Mouse (Mus musculus) left cerebral cortex, adult 2 months (tissue): ENCODE data around the gene Gapdh. TPM values are rescaled to one million over a fixed set of nuclear protein-coding genes. Genes with fewer than 3 reads are reported as not detected.
A peak's percentile ranks its signal among the peaks of the same experiment; 100 is the strongest.
"Not testable (repeated sequence)": the region's sequence is repeated elsewhere in the genome, so short reads cannot be mapped to it uniquely, and the experiment has no call there.

Experiments used
- DNase-seq, 2 experiments: peaks; one replicate each; pipeline ENCODE4 v3.0.0; 2021 to 2022; ENCODE audit warnings: low spot score in 2 of 2, mixed read lengths in 1 of 2; ENCODE audit errors: extremely low spot score in 1 of 2
- H3K27ac ChIP-seq: fragments of 200-600 bp; 2 replicates; pipeline ENCODE4 v1.8.1; 2022
- H3K4me3 ChIP-seq: fragments of 200-600 bp; 2 replicates; pipeline ENCODE4 v1.8.1; 2022
- CTCF ChIP-seq: fragments of 200-600 bp; IDR thresholded peaks from 2 replicates; pipeline ENCODE4 v1.8.1; 2022; ENCODE audit warnings: antibody characterized with exemption, mild to moderate bottlenecking, moderate library complexity
- intact Hi-C: fragments of 180-260 bp; cut with DNase I; formaldehyde crosslinking; loops from one replicate; pipeline ENCODE4 v1.15.1; 2025
- total RNA-seq, 2 experiments: library from RNA; stranded (reverse); gene quantifications; 2 replicates each; pipeline ENCODE4 v1.2.3; 2021

Gene Gapdh
- total RNA-seq, 2 experiments from 2014 or later, result 2,312 to 2,314 TPM

- DNase-seq, result peak; percentile 43 to 54
- TF ChIP-seq CTCF, result no peak
- peak overlapping the region; percentile 99 for H3K27ac ChIP-seq
- peak overlapping the region; percentile 73 for H3K4me3 ChIP-seq
- intact Hi-C loops, result loop anchor here (2.0 to 5.0 kb wide), 2 partner anchors 24 to 70 kb away; partner anchors contain the start of genes Chd4, Mrpl51 and Ncapd2
These were observed 789 bp upstream of the Gapdh start for GRCm38 (mm10) chr6:125166861-125167650.

DNA sequence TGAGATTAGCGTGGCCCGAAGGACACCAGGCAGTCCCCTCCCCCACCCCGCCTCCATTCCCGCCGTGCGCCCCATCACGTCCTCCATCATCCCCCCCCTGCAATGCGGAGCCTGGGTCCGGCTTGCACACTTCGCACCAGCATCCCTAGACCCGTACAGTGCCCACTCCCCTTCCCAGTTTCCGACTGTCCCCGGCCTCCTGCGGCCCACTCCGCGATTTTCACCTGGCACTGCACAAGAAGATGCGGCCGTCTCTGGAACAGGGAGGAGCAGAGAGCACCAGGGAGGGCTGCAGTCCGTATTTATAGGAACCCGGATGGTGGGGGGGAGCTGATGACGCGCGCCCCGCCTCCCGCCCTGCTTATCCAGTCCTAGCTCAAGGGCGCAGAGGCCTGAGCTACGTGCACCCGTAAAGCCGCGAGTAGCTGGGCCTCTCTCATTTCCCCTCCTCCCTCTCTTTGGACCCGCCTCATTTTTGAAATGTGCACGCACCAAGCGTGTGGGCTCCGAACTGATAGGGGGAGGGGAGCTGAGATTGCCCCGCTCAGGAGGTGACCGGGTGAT lies 857 bp downstream of the Gapdh start:
- TF ChIP-seq CTCF, result no peak
- Histone ChIP-seq H3K4me3 (peak overlapping the region; percentile 73), H3K27ac (peak overlapping the region; percentile 99)
- DNase-seq, result peak; percentile 96 to 97
- intact Hi-C loops, result loop anchor here (1.0 to 5.0 kb wide), 3 partner anchors 17 to 68 kb away; partner anchors contain the start of genes Chd4 and Vamp1

DNA sequence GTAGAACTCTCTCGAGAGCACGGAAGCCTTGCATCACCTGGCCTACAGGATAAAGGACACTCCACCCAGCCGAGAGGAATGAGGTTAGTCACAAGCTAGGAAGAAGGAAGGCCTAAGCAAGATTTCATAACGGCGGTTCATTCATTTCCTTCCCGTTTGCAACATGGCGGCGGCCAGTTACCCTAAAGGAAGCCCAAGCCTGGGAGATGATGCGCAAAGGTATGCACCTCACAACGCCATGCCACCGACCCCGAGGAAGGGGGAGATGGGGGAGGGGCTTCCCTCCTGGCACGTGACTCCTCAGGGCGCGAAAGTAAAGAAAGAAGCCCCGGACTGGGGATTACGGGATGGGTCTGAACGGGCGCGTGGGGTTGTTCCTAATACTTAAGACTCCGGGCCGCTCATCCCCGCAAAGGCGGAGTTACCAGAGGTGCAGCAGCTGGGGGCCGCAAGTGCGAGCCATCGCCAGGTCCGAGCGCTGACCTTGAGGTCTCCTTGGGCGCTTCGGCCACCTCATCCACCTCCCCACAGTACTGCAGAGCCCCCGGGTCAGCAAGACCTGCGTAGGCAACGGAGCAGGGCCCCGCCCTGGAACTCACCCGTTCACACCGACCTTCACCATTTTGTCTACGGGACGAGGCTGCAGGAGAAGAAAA lies 1.5 kb downstream of the Gapdh start:
- H3K4me3 ChIP-seq, result peak overlapping the region; percentile 73
- intact Hi-C loops, result loop anchor here (1.0 to 5.0 kb wide), 3 partner anchors 16 to 67 kb away; partner anchors contain the start of genes Chd4 and Vamp1
- peak; percentile 58 to 62 for DNase-seq
- peak overlapping the region; percentile 99 for H3K27ac ChIP-seq
- TF ChIP-seq CTCF, result no peak

DNA sequence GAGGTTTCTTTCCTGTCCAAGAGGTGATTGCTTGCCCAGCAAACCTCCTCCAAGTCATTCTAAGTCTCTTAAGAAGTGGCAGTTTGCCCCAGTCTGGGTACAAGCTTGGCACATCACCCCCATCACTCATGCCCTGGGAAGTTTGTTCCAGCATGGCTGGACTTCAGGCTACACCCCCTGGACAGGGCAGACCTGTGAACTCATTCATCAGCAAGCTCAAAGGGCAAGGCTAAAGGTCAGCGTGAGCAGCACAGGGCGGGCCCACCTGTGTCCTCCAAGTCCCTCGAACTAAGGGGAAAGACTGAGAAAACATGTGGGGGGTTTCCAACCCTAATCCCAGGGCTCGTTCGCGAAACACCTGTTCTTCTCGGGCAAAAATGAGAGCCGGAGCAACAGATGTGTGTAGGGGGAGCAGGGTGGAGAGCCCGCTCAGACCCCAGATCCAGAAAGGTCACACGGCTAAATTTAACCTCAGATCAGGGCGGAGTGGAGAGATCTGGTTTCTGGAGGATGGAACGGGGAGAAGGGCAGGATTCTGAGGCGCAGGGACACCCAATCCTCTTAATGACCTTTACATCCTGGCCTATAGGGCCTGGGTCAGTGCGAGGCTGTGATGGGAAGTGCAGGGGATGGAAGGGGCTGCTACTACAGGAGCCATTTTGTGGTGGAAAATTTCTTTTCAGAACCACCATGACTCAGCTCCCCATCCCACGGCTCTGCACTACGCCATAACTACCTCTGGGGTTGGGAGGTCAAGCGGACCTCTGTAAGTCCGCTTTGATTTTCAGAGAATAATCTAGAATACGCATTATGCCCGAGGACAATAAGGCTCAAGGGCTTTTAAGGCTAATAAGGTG lies 2.2 kb downstream of the Gapdh start:
- TF ChIP-seq CTCF, result no peak
- DNase-seq, result peak in 1 of 2 experiments; percentile 44
- Histone ChIP-seq H3K4me3 (peak overlapping the region; percentile 73), H3K27ac (peak overlapping the region; percentile 99)
- intact Hi-C loops, result no loop called here

DNA sequence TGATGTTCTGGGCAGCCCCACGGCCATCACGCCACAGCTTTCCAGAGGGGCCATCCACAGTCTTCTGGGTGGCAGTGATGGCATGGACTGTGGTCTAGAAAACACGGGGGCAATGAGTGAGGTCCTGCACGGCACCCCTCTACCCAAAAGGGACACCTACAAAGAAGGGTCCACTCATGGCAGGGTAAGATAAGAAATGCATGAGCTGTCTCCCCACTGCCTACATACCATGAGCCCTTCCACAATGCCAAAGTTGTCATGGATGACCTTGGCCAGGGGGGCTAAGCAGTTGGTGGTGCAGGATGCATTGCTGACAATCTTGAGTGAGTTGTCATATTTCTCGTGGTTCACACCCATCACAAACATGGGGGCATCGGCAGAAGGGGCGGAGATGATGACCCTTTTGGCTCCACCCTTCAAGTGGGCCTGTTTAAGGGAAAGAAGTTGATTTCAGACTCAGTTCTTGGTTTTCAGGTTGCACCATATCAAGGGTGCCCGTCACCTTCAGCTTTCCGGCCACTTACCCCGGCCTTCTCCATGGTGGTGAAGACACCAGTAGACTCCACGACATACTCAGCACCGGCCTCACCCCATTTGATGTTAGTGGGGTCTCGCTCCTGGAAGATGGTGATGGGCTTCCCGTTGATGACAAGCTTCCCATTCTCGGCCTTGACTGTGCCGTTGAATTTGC lies 3.5 kb downstream of the Gapdh start:
- DNase-seq, result peak in 1 of 2 experiments; percentile 8
- not testable (repeated sequence) for H3K27ac ChIP-seq
- H3K4me3 ChIP-seq, result peak overlapping the region; percentile 28; the same call in 1 of the 2 replicates
- intact Hi-C loops, result loop anchor here (1.0 kb wide), 1 partner anchor 109 kb away; no protein-coding TSS in a partner anchor

- not testable (repeated sequence) for H3K4me3 ChIP-seq, H3K27ac ChIP-seq
- intact Hi-C loops, result loop anchor here (1.0 kb wide), 2 partner anchors 13 to 109 kb away; no protein-coding TSS in a partner anchor
- DNase-seq, result peak; percentile 65
- TF ChIP-seq CTCF, result peak; percentile 60
These were observed 4.3 kb downstream of the Gapdh start for GRCm38 (mm10) chr6:125161971-125162370.

DNA sequence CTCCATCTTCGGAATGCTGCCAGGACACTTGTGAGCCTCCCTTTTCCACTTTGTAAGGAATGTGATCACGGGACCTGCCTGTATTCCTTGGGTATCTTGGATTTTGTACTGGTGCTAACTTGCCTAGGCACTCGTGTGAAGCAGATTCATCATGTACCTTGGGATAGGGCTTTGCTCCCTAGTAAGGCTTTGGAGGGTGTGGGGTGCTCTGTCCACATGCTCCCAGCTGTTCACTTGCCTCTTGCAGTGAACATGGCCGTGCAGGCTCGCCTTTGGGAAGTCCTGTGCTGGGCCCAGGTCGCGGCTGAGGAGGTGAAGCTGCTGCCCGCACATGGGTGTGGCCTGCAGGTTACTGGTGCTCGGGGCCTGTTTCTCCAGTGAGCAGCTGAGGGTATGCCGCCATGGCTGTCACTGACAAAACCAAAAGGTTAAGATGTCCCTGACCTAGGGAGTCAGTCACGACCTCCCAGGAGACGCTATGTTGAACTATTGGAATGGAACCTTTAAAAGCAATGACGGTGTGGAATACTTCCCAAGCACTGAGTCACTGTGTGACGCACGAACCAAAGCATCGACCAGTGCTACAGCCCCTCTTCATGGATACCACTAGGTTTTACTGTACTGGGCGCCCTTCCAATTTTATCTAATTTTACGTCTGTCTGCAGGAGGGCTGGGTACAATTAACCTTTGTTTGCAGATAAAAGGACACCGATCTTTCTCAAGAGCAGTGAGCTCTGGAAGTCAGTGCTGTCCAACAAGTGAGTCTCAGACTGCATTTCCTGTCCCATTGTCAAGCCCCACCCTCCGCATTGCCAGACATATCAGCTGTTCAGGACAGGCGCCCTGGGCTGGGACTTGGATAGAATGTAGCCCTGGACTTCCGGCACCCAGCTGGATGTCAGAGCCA lies 5.2 kb downstream of the Gapdh start:
- DNase-seq, result peak; percentile 50 to 54
- Histone ChIP-seq H3K4me3 (no peak overlapping the region), H3K27ac (peak overlapping the region; percentile 45; the same call in 1 of the 2 replicates)
- no peak for TF ChIP-seq CTCF
- intact Hi-C loops, result loop anchor here (1.0 kb wide), 1 partner anchor 12 kb away; no protein-coding TSS in a partner anchor

DNA sequence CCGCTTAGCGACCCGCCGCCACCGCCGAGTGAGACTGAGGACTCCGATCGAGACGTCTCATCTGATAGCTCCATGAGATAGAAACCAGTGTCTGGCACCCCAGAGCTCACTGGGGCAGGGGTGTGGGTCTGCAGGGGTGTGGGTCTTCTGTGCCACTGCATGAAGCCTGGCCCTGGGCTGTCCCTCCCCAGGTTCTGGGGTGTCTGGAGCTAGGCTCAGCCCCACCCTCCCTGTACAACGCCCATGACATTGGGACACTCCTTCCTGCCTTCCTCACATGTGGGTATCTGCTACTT lies 5.8 kb downstream of the Gapdh start:
- no peak for TF ChIP-seq CTCF
- no peak for DNase-seq
- intact Hi-C loops, result no loop called here
- Histone ChIP-seq H3K27ac (no peak overlapping the region), H3K4me3 (no peak overlapping the region)

- no peak for TF ChIP-seq CTCF
- no peak for DNase-seq
- no peak overlapping the region for H3K27ac ChIP-seq
- no peak overlapping the region for H3K4me3 ChIP-seq
- intact Hi-C loops, result no loop called here
These were observed 6.3 kb downstream of the Gapdh start for GRCm38 (mm10) chr6:125159773-125160557.
